24 mouse cellular contexts compared by ENCODE assay signal in genomic region chr9:72860764-72861163, GRCm38 (mm10). TPM values are rescaled to one million over a fixed set of nuclear protein-coding genes. Genes with fewer than 3 reads are reported as not detected.
DNase-seq lines count a peak whose midpoint lies in the region; ATAC-seq and TF ChIP-seq lines count a peak whose summit lies in the region.
"Had no signal": no experiment of that assay in that cellular context is flagged by ENCODE, and none has a peak within 500 bp of the region (broad histone marks: within the 10 kb centered on the region; RNA-seq: fewer than 3 reads in every experiment).

No protein-coding gene starts in this region.

- ATAC-seq in forebrain, embryonic 14.5 days, result no peak
- no peak for ATAC-seq in forebrain, postnatal 0 days
- ATAC-seq in frontal cortex, adult (ENCODE audit: low TSS enrichment), result no peak
- ATAC-seq: activated CD4-positive, CD25-positive, alpha-beta regulatory T cell, adult 4 months; CD4-positive, CD25-positive, alpha-beta regulatory T cell, adult 4 months; Patski had no signal

- no peak overlapping the region for H3K9ac ChIP-seq in forebrain, embryonic 14.5 days (ENCODE audit: low read length)
- no peak overlapping the region for H3K9ac ChIP-seq in forebrain, postnatal 0 days

- 86% methylated on average over 5 of the region's 5 CpGs for WGBS in forebrain, embryonic 14.5 days
- WGBS in forebrain, postnatal 0 days, result 56% methylated on average over 5 of the region's 5 CpGs

- peak; percentile 51 for DNase-seq in forebrain, embryonic 14.5 days (ENCODE audit: low spot score)
- no peak for DNase-seq in forebrain, postnatal 0 days
- DNase-seq in layer of hippocampus, adult 2 months (ENCODE audit: low spot score in 2 of 2), result peak in 1 of 2 experiments; percentile 36
- DNase-seq in layer of hippocampus, postnatal 36 days, result no peak
- DNase-seq in retina, postnatal 1 day, result peak; percentile 22
- DNase-seq in retina, embryonic 14.5 days (ENCODE audit: low spot score), result no peak
- DNase-seq in MN1 (ENCODE audit: low spot score), result peak; percentile 75
- DNase-seq: adrenal gland, adult 2 months; adrenal gland, adult 8-10 months; adrenal gland, postnatal 10 days; adrenal gland, postnatal 14 days; adrenal gland, postnatal 25 days; adrenal gland, postnatal 36 days; B cell, adult 2 months; cerebellum, adult 11 months; cerebellum, adult 11-12 months; cerebellum, adult 18-20 months had no signal

- TF ChIP-seq CTCF in forebrain, postnatal 0 days (IDR thresholded peaks at IDR 0.05; ENCODE audit: low read depth), result no peak
- TF ChIP-seq CTCF in layer of hippocampus, adult 2 months (conservative IDR thresholded peaks at IDR 0.05), result no peak

- no peaks in the 10 kb centered on the region for H3K27me3 ChIP-seq in forebrain, embryonic 14.5 days (replicated peaks; ENCODE audit: control insufficient read depth, insufficient read depth, low read length)
- no peaks in the 10 kb centered on the region; the same call in 1 of the 2 replicates for H3K27me3 ChIP-seq in forebrain, postnatal 0 days (ENCODE audit: insufficient read depth, low read length)
- H3K27me3 ChIP-seq: CH12.LX, Patski had no signal

- H3K27ac ChIP-seq in forebrain, embryonic 14.5 days (ENCODE audit: low read depth, low read length), result no peak overlapping the region
- H3K27ac ChIP-seq in forebrain, postnatal 0 days (ENCODE audit: low read depth, low read length), result no peak overlapping the region
- H3K27ac ChIP-seq in layer of hippocampus, adult 2 months, result peak overlapping the region; percentile 85

- no peak overlapping the region for H3K4me2 ChIP-seq in forebrain, embryonic 14.5 days (ENCODE audit: low read length)
- no peak overlapping the region for H3K4me2 ChIP-seq in forebrain, postnatal 0 days (ENCODE audit: low read depth)

- no peak overlapping the region for H3K4me3 ChIP-seq in forebrain, embryonic 14.5 days (ENCODE audit: low read depth, low read length)
- H3K4me3 ChIP-seq in forebrain, postnatal 0 days (ENCODE audit: low read depth, low read length), result no peak overlapping the region
- no peak overlapping the region for H3K4me3 ChIP-seq in layer of hippocampus, adult 2 months

- H3K9me3 ChIP-seq in forebrain, embryonic 14.5 days (replicated peaks; ENCODE audit: control insufficient read depth, low read length), result no peaks in the 10 kb centered on the region
- no peaks in the 10 kb centered on the region for H3K9me3 ChIP-seq in forebrain, postnatal 0 days (ENCODE audit: low read length)
- H3K9me3 ChIP-seq: G1E had no signal

- no peaks in the 10 kb centered on the region for H3K4me1 ChIP-seq in forebrain, embryonic 14.5 days (ENCODE audit: control insufficient read depth, insufficient read depth, low read length)
- no peaks in the 10 kb centered on the region for H3K4me1 ChIP-seq in forebrain, postnatal 0 days (ENCODE audit: insufficient read depth)

- no peaks in the 10 kb centered on the region for H3K36me3 ChIP-seq in forebrain, embryonic 14.5 days (ENCODE audit: control insufficient read depth, insufficient read depth, low read length)
- no peaks in the 10 kb centered on the region for H3K36me3 ChIP-seq in forebrain, postnatal 0 days (ENCODE audit: insufficient read depth)
- H3K36me3 ChIP-seq: G1E had no signal

RNA-seq across cellular contexts. Expression of gene Prtg, which starts 54.1 kb away (rescaled TPM):
- 0.36 TPM in 2 replicates for polyA plus RNA-seq in forebrain, embryonic 14.5 days (2014; fragmentation: Nextera tagmentation; extraction: Ambion mirVana)
- total RNA-seq in forebrain, postnatal 0 days (2014; rRNA removed), result 0.62 and 0.76 TPM in 2 replicates
- 0.11 and 0.18 TPM in 2 replicates for polyA plus RNA-seq in forebrain, postnatal 0 days (2015; fragmentation: Nextera tagmentation; extraction: Ambion mirVana)
- total RNA-seq in layer of hippocampus, adult 2 months (2021), result 1 to 10 TPM; 3.2 to 3.3 TPM
- total RNA-seq in layer of hippocampus, postnatal 36 days (2021), result 1 to 10 TPM; 2.3 to 3.0 TPM
- total RNA-seq: CH12.LX, MEL had no signal
- polyA plus RNA-seq: activated CD4-positive, CD25-positive, alpha-beta regulatory T cell, adult 4 months; G1E had no signal

Comparison
In these comparisons a context has a peak if more than half of its experiments do, and no peak if none do; other contexts are left out.
1. DNase-seq: peak in forebrain, embryonic 14.5 days (single experiment), retina, postnatal 1 day (single experiment) and MN1 (single experiment); none in forebrain, postnatal 0 days (single experiment), layer of hippocampus, postnatal 36 days (0 of 2) and retina, embryonic 14.5 days (single experiment).